Mouse (Mus musculus): ENCODE results near the gene Gm4788. TPM values are rescaled to one million over a fixed set of nuclear protein-coding genes. Genes with fewer than 3 reads are reported as not detected.
"Not testable (repeated sequence)": the region's sequence is repeated elsewhere in the genome, so short reads cannot be mapped to it uniquely, and the experiment has no call there.

Gm4788 gene
- 0.20 TPM in 1 of 2 replicates, not detected in the other for polyA plus RNA-seq (2014; fragmentation: Nextera tagmentation; extraction: Ambion mirVana)

GRCm38 (mm10) chr1:139781143-139781542, at the start of gene Gm4788:
TSS of gene Gm4788 (minus strand) at chr1:139781243.
- no peak for ATAC-seq (ENCODE audit: insufficient number of reproducible peaks, insufficient read depth, low FRiP score, low read depth)
- WGBS: 88% methylated on average over 1 of the region's 1 CpGs
- Histone ChIP-seq H3K36me3 (ENCODE audit: control insufficient read depth, insufficient read depth, low read length) (no peaks in the 10 kb centered on the region), H3K27me3 (ENCODE audit: control insufficient read depth, insufficient read depth, low read length) (no peaks in the 10 kb centered on the region), H3K9me3 (ENCODE audit: control insufficient read depth, low read length) (no peaks in the 10 kb centered on the region), H3K4me2 (ENCODE audit: low read length) (no peak within 1 kb of the TSS), H3K27ac (replicated peaks in 1 of 2; ENCODE audit: control insufficient read depth in 1 of 2, insufficient read depth in 1 of 2, low read depth in 2 of 2, low read length in 2 of 2) (no peak within 1 kb of the TSS), H3K4me3 (ENCODE audit: control insufficient read depth in 1 of 2, insufficient read depth in 1 of 2, low read depth in 1 of 2, low read length in 2 of 2) (no peak within 1 kb of the TSS), H3K9ac (ENCODE audit: low read length) (no peak within 1 kb of the TSS), H3K4me1 (ENCODE audit: control insufficient read depth in 2 of 2, insufficient read depth in 2 of 2, low read length in 2 of 2) (no peaks in the 10 kb centered on the region)

- no peaks in the 10 kb centered on the region for H3K4me1 ChIP-seq (ENCODE audit: control insufficient read depth in 2 of 2, insufficient read depth in 2 of 2, low read length in 2 of 2)
- H3K4me3 ChIP-seq (ENCODE audit: control insufficient read depth in 1 of 2, insufficient read depth in 1 of 2, low read depth in 1 of 2, low read length in 2 of 2): no peak overlapping the region
- no peaks in the 10 kb centered on the region for H3K36me3 ChIP-seq (ENCODE audit: control insufficient read depth, insufficient read depth, low read length)
- no peak for ATAC-seq (ENCODE audit: insufficient number of reproducible peaks, insufficient read depth, low FRiP score, low read depth)
- H3K4me2 ChIP-seq (ENCODE audit: low read length): no peak overlapping the region
- H3K27ac ChIP-seq (replicated peaks in 1 of 2; ENCODE audit: control insufficient read depth in 1 of 2, insufficient read depth in 1 of 2, low read depth in 2 of 2, low read length in 2 of 2): no peak overlapping the region
- H3K27me3 ChIP-seq (ENCODE audit: control insufficient read depth, insufficient read depth, low read length): no peaks in the 10 kb centered on the region
- H3K9me3 ChIP-seq (ENCODE audit: control insufficient read depth, low read length): no peaks in the 10 kb centered on the region
- H3K9ac ChIP-seq (ENCODE audit: low read length): no peak overlapping the region
These were observed 27.6 kb upstream of the Gm4788 start for GRCm38 (mm10) chr1:139808594-139808993.

GRCm38 (mm10) chr1:139769913-139770312, 11.1 kb downstream of the Gm4788 start:
- not testable (repeated sequence) for H3K36me3 ChIP-seq (ENCODE audit: control insufficient read depth, insufficient read depth, low read length); ATAC-seq (ENCODE audit: insufficient number of reproducible peaks, insufficient read depth, low FRiP score, low read depth)
- 69% methylated on average over 3 of the region's 3 CpGs for WGBS

GRCm38 (mm10) chr1:139716681-139717080, 64.4 kb downstream of the Gm4788 start:
- not testable (repeated sequence) for H3K27ac ChIP-seq (replicated peaks in 1 of 2; ENCODE audit: control insufficient read depth in 1 of 2, insufficient read depth in 1 of 2, low read depth in 2 of 2, low read length in 2 of 2); H3K9me3 ChIP-seq (ENCODE audit: control insufficient read depth, low read length); H3K9ac ChIP-seq (ENCODE audit: low read length); H3K4me2 ChIP-seq (ENCODE audit: low read length); H3K4me1 ChIP-seq (ENCODE audit: control insufficient read depth in 2 of 2, insufficient read depth in 2 of 2, low read length in 2 of 2); H3K4me3 ChIP-seq (ENCODE audit: control insufficient read depth in 1 of 2, insufficient read depth in 1 of 2, low read depth in 1 of 2, low read length in 2 of 2); ATAC-seq (ENCODE audit: insufficient number of reproducible peaks, insufficient read depth, low FRiP score, low read depth); H3K36me3 ChIP-seq (ENCODE audit: control insufficient read depth, insufficient read depth, low read length); H3K27me3 ChIP-seq (ENCODE audit: control insufficient read depth, insufficient read depth, low read length)
- 90% methylated on average over 8 of the region's 22 CpGs for WGBS

More at GRCm38 (mm10) chr1:139769913-139770312, 11.1 kb downstream of the Gm4788 start:
- H3K9me3 ChIP-seq (ENCODE audit: control insufficient read depth, low read length); H3K27ac ChIP-seq (replicated peaks in 1 of 2; ENCODE audit: control insufficient read depth in 1 of 2, insufficient read depth in 1 of 2, low read depth in 2 of 2, low read length in 2 of 2); H3K4me1 ChIP-seq (ENCODE audit: control insufficient read depth in 2 of 2, insufficient read depth in 2 of 2, low read length in 2 of 2); H3K4me2 ChIP-seq (ENCODE audit: low read length); H3K27me3 ChIP-seq (ENCODE audit: control insufficient read depth, insufficient read depth, low read length); H3K9ac ChIP-seq (ENCODE audit: low read length); H3K4me3 ChIP-seq (ENCODE audit: control insufficient read depth in 1 of 2, insufficient read depth in 1 of 2, low read depth in 1 of 2, low read length in 2 of 2): not testable (repeated sequence)

- H3K9me3 ChIP-seq (ENCODE audit: control insufficient read depth, low read length); ATAC-seq (ENCODE audit: insufficient number of reproducible peaks, insufficient read depth, low FRiP score, low read depth); H3K27me3 ChIP-seq (ENCODE audit: control insufficient read depth, insufficient read depth, low read length); H3K4me3 ChIP-seq (ENCODE audit: control insufficient read depth in 1 of 2, insufficient read depth in 1 of 2, low read depth in 1 of 2, low read length in 2 of 2); H3K9ac ChIP-seq (ENCODE audit: low read length); H3K4me1 ChIP-seq (ENCODE audit: control insufficient read depth in 2 of 2, insufficient read depth in 2 of 2, low read length in 2 of 2); H3K36me3 ChIP-seq (ENCODE audit: control insufficient read depth, insufficient read depth, low read length); H3K4me2 ChIP-seq (ENCODE audit: low read length); H3K27ac ChIP-seq (replicated peaks in 1 of 2; ENCODE audit: control insufficient read depth in 1 of 2, insufficient read depth in 1 of 2, low read depth in 2 of 2, low read length in 2 of 2): not testable (repeated sequence)
- WGBS: 76% methylated on average over 9 of the region's 16 CpGs
These were observed 64.8 kb downstream of the Gm4788 start for GRCm38 (mm10) chr1:139716249-139716648.

- not testable (repeated sequence) for H3K4me3 ChIP-seq (ENCODE audit: control insufficient read depth in 1 of 2, insufficient read depth in 1 of 2, low read depth in 1 of 2, low read length in 2 of 2); H3K9ac ChIP-seq (ENCODE audit: low read length); ATAC-seq (ENCODE audit: insufficient number of reproducible peaks, insufficient read depth, low FRiP score, low read depth); H3K4me1 ChIP-seq (ENCODE audit: control insufficient read depth in 2 of 2, insufficient read depth in 2 of 2, low read length in 2 of 2); H3K9me3 ChIP-seq (ENCODE audit: control insufficient read depth, low read length); H3K27ac ChIP-seq (replicated peaks in 1 of 2; ENCODE audit: control insufficient read depth in 1 of 2, insufficient read depth in 1 of 2, low read depth in 2 of 2, low read length in 2 of 2); H3K4me2 ChIP-seq (ENCODE audit: low read length); H3K36me3 ChIP-seq (ENCODE audit: control insufficient read depth, insufficient read depth, low read length); H3K27me3 ChIP-seq (ENCODE audit: control insufficient read depth, insufficient read depth, low read length)
- WGBS: 85% methylated on average over 18 of the region's 18 CpGs
These were observed 131.1 kb downstream of the Gm4788 start for GRCm38 (mm10) chr1:139649921-139650320.

Other genes with a start within 250 kb of the Gm4788 start
- gene Cfhr1, start 221.0 kb downstream of the Gm4788 start, polyA plus RNA-seq (2014; fragmentation: Nextera tagmentation; extraction: Ambion mirVana): not detected in 2 replicates
- gene Cfhr2, start 77.5 kb upstream of the Gm4788 start, polyA plus RNA-seq (2014; fragmentation: Nextera tagmentation; extraction: Ambion mirVana): 0.16 TPM in 2 replicates

All from heart, embryonic 14.5 days (tissue).